Mouse (Mus musculus) A20 (cell line): ENCODE measurements around the gene C2cd3.
A peak's percentile ranks its signal among the peaks of the same experiment; 100 is the strongest.

ENCODE experiments used
- DNase-seq: peaks from one replicate; pipeline ENCODE4 v3.0.0-alpha.2; 2011; ENCODE audit warnings: low read depth, low spot score

C2cd3 gene

GRCm38 (mm10) chr7:100402715-100403114 is 30.7 kb downstream of the C2cd3 start:
- no peak for DNase-seq

- no peak for DNase-seq
Observed at GRCm38 (mm10) chr7:100407677-100408076, 35.6 kb downstream of the C2cd3 start.

DNA sequence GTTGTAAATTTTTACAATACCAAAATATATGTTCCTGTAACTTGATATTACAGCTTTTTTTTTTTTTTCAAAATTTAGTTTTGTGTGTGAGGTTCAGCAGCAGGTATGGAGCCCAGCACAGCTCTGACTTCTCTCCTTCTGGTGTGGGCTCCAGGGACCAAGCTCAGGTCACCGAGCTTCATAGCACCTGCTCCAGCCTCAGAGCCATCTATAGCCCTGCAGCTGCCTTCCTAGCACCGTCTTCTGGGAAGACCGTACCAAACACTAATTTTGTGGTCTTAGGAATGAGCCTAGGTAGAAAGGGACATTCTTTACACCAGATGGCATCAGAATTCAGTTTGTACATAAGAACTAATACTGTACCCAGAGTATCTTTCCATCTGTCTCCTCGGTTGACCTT is 36.7 kb downstream of the C2cd3 start:
- DNase-seq, result no peak

- no peak for DNase-seq
Observed at GRCm38 (mm10) chr7:100425795-100426194, 53.8 kb downstream of the C2cd3 start.

GRCm38 (mm10) chr7:100429102-100429501 is 57.1 kb downstream of the C2cd3 start:
- peak; percentile 44 for DNase-seq

DNA sequence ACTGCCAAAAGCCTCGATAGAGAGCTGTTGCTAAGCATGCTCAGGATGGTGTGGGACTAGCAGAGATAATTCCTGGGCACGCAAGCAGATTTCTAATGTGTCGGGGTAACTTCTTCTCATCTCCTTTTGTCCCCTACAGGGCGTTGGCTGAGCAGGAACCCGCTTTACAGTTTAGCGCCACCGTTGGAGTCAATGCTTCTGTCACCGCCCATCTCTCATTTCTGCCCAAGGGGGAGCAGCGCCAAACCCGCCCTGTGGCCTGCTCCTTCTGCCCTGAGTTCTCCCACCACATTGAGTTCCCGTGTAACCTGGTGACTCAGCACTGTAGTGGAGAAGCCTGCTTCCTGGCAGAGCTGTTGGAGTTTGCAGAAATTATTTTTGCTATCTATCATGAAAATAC is 57.9 kb downstream of the C2cd3 start:
- no peak for DNase-seq

DNA sequence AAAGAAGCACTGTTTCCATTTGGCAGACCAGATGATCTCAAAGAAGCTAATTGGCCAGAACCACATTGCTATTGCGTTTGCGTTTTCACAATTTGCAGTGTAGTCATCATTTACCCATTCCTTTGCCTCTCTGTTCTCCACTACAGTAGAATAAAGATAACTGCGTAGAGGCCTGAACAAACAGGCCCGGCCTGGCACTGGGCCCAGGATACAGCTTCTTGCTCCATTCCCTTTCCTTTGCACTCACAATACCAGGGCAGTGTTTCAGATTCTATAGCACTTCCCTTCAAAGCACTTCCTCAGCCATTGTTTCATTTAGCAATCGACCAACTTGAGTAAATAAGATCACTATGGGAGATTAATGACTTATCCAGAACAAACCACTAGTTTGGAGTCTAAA is 59.1 kb downstream of the C2cd3 start:
- no peak for DNase-seq

DNA sequence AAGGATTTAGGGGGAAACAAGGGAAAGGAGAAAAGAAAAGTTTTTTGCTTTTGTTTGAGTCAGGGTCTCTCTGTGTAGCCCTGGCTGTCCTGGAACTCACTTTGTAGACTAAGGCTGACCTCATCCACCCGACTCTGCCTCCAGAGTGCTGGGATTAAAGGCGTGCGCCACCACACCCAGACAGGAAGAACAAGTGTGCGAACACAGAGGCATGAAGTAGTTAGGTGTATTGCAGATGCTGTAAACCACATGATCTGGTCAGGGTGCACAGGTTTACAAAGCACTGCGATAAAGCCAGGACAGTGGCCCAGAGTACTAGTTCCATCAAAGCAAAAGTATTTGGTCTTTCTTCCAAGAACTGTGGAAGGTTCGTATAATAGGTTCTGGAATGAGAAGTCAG is 61.3 kb downstream of the C2cd3 start:
- no peak for DNase-seq

DNA sequence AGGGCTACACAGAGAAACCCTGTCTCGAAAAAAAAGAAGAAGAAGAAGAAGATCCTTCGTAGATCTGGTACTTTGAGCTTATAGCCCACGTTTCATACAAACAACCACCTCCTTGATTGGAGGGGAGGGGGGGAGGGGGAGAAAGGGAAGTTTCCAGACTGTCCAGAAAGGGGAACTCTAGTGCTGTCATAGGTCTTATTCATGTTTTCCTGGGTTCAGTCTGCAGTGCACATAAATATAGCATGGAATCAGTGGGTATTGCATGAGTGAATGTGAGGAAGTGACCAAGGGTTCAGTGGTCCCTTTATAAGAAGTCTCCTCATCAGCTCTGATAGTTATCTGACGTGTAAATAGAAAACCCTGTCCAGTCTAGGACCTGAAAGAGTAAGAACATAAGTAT is 71.7 kb downstream of the C2cd3 start:
- DNase-seq, result no peak

DNA sequence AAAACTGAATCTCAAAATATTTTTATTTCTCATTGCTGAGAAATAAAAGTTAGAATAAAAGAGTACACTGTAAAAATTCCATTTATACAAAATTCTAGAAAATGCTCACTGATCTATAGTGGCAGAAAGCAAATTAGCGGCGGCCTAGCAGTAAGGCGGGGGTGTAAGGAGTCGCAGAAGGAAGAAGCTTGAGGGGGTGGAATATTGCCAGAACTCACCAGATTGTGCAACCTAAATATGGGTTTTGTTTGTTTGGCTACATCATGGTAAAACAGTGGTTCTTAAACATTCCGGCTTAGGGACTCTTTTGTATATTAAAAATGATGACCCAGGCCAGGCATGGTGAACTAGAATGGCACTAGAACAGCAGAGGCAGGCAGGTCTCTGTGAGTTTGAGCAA is 74.2 kb downstream of the C2cd3 start:
- no peak for DNase-seq

DNA sequence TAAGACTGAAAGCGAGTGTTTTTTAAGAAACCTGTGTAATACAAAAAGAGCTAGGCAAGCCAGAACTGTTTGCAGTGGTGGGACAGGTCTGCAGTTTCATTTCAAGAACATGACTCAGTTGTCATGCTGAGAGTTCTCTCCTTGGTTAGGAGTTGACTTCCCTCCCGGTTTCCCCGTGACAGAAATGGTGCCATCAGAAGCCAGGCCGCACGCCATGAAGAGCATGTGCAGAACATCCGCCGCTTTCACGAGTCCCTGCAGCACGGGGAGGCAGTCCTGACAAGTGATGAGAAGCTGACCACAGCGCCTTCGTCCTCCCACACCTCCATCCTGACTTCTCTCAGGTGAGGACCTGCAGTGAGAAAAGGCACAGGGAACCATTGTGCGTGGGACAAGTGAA is 76.5 kb downstream of the C2cd3 start:
- DNase-seq, result no peak

- DNase-seq, result no peak
Observed at GRCm38 (mm10) chr7:100448985-100449384, 77.0 kb downstream of the C2cd3 start.

DNA sequence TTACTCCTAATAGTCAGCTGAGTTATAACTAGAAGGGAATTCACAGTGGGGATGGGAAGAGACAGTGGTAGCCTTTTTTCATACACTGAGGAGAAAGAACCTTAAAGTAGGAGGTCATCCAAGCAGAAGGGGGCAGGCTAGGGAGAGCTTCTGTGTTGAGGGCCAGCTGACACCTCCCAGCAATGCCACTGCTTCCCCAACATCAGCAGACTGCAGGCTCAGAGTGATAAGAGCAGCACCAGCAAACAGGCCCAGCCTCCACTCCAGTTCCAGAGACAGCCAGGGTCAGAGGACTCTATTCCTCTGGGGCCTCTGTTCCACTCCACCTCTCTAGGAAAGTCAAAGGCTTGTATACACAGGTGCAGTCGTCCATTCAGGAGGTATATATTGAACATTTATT is 86.1 kb downstream of the C2cd3 start:
- no peak for DNase-seq

DNA sequence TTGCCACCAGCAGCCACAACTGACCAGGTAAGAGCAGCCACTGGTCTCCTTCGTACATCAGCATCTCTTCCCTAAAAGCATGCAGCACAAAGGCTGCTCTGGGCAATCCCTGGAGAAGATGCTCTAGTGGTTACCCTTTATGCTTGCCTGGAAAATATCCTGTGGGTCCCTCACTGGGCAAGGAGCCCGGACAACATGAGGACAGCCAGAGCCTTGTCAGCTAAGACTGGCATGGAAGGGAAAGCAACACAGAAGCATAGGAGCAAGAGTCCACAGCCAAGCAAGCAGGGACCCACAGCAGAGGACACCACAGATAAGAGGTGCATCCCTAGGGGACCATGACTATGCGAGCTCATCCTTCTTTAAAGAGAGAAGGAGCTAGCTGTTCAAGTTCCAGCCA is 87.8 kb downstream of the C2cd3 start:
- DNase-seq, result no peak

DNA sequence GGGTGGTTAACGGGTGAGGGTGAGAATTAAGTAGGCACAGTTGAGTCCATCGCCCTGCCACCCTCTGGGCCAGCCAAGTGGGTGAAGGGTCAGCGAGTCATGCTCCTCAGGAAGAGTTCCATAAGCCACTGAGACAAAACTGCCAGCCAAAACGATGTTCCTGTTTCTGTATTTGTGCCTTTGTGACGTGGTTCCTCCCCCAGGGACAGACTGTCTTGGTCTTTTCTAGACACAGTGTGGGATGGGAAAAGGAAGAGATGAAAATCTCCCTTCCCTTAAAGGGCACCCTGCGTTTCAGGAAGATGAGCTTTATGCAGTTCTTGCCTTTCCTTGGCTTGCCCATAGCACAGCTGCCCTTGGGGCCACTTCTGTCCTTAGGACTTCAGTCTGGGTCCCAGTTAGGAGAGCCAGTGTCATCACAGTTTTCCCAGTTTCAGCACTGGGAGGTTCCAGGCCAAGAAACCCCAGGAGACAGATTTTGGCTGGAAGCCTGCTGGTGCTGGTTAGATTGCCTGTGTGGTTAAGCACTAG is 89.7 kb downstream of the C2cd3 start:
- DNase-seq, result no peak

DNA sequence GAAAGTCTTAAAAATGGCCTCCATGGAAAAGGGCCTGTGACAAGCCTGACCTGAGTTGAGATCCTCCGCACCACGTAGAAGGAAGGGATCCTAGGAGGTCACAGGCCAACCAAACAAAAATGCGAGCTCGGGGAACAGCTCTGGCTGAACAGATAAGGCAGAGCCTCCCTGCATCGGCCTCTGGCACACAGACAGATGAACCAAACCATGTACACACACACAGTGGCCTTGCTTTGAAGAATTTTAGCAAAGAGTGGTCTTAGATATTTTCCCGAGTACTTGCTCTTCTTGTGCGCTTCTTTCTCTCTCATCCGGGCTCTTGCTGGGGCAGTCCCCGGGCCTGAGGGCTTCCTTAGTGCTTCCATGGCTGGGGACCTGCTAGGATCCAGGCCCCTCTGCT is 91.2 kb downstream of the C2cd3 start:
- no peak for DNase-seq

DNA sequence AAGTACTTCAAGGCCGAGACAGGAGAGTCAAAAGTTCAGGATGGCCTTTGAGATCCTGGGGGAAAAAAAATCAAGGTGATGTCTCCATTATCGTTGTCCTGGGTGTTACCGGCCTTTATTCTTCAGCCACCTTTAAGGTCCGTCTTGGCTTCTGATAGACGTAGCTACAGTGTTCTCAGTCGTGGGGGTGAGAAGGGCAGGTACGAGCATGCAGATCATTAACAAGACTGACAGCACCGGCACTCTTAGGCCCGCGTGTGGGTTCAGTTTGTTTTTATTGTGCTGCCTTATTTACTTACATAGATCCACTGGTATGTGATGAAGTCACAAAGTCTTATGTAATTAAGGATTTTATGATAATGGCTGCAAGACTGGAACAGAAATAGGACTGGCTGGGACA is 91.7 kb downstream of the C2cd3 start:
- DNase-seq, result no peak

DNA sequence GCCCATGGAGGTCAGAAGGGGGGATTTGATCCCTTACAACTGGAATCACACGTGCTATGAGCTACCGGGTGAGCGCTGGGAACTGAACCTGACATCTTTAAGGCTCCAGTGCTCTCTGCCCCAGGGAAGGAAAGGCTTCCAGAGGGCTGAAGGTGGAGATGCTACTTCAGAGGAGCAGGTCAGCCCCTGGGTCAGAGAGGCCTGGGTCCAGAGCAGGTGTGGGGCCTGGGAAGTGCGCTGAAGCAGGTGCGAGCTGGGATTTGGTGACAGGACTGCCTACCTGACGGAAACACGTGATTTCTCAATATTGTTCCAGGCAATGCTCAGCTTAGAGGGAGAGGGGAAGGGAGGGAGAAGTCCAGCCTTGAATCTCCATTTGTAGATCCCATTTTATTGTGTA is 92.2 kb downstream of the C2cd3 start:
- no peak for DNase-seq

- DNase-seq, result no peak
Observed at GRCm38 (mm10) chr7:100465248-100465647, 93.2 kb downstream of the C2cd3 start.

GRCm38 (mm10) chr7:100465656-100466309 is 93.8 kb downstream of the C2cd3 start:
- no peak for DNase-seq

- DNase-seq, result no peak
Observed at GRCm38 (mm10) chr7:100466781-100467510, 94.9 kb downstream of the C2cd3 start.

DNA sequence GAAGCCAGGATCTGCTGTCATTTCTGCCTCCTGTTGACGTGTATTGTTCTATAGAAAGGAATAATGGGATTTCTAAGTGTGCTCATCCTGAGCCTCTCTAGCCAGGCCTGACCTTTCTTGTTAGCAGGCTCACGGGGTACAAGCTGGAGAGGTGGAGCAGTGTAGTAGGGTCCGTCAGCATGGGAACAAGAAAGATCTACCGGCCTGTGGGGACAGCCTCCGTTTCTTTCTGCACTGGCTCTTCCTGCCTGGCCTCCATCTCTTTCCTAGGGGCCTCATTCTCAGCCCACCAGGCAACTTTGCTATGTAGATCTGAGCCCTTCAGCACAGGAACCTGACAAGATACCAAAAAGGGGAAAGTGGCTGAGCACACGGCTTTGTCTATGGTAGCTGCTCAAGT is 96.7 kb downstream of the C2cd3 start:
- no peak for DNase-seq

DNA sequence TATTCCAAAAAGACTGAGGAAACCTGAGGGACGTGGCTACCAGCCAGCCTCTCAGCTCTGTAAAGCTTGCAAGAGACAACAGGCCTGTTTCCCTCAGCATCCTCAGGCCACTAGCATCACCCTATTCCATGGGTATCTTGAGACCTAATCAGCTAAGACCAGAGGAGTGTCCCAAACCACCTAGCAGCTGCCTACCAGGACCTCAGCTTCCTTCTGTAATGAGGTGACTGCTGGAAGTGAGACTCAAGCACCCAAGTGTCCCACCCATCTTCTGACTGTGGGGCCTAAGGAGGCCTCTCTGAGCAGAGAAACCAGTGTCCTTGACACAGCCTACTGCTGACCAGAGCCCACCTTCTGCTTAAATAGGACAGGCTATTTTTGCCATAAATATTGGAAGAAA is 97.5 kb downstream of the C2cd3 start:
- no peak for DNase-seq
